Mouse (Mus musculus): ENCODE results near the gene Hpcal1.
"Not testable (repeated sequence)": the region's sequence is repeated elsewhere in the genome, so short reads cannot be mapped to it uniquely, and the experiment has no call there.

Gene Hpcal1

GRCm38 (mm10) chr12:17740226-17740625 is 49.6 kb downstream of the Hpcal1 start:
- DNase-seq (ENCODE audit: low spot score), result no peak

GRCm38 (mm10) chr12:17741637-17742364 is 51.1 kb downstream of the Hpcal1 start:
- DNase-seq (ENCODE audit: low spot score), result no peak

- no peak for DNase-seq (ENCODE audit: low spot score)
Measured at GRCm38 (mm10) chr12:17742571-17743321, 52.1 kb downstream of the Hpcal1 start.

GRCm38 (mm10) chr12:17745431-17745830 is 54.8 kb downstream of the Hpcal1 start:
- DNase-seq (ENCODE audit: low spot score), result no peak

GRCm38 (mm10) chr12:17746725-17747124 is 56.1 kb downstream of the Hpcal1 start:
- DNase-seq (ENCODE audit: low spot score), result peak; percentile 67

- DNase-seq (ENCODE audit: low spot score), result no peak
Measured at GRCm38 (mm10) chr12:17747191-17748154, 56.8 kb downstream of the Hpcal1 start.

GRCm38 (mm10) chr12:17748155-17748529 is 57.5 kb downstream of the Hpcal1 start:
- no peak for DNase-seq (ENCODE audit: low spot score)

- DNase-seq (ENCODE audit: low spot score), result no peak
Measured at GRCm38 (mm10) chr12:17749784-17750183, 59.1 kb downstream of the Hpcal1 start.

- no peak for DNase-seq (ENCODE audit: low spot score)
Measured at GRCm38 (mm10) chr12:17750500-17750899, 59.8 kb downstream of the Hpcal1 start.

- DNase-seq (ENCODE audit: low spot score), result no peak
Measured at GRCm38 (mm10) chr12:17752828-17753227, 62.2 kb downstream of the Hpcal1 start.

- DNase-seq (ENCODE audit: low spot score), result no peak
Measured at GRCm38 (mm10) chr12:17754771-17755170, 64.1 kb downstream of the Hpcal1 start.

- no peak for DNase-seq (ENCODE audit: low spot score)
Measured at GRCm38 (mm10) chr12:17756891-17757290, 66.2 kb downstream of the Hpcal1 start.

- no peak for DNase-seq (ENCODE audit: low spot score)
Measured at GRCm38 (mm10) chr12:17762286-17762933, 71.8 kb downstream of the Hpcal1 start.

- no peak for DNase-seq (ENCODE audit: low spot score)
Measured at GRCm38 (mm10) chr12:17763054-17763453, 72.4 kb downstream of the Hpcal1 start.

GRCm38 (mm10) chr12:17764005-17764404 is 73.3 kb downstream of the Hpcal1 start:
- DNase-seq (ENCODE audit: low spot score), result peak; percentile 49

- not testable (repeated sequence) for DNase-seq (ENCODE audit: low spot score)
Measured at GRCm38 (mm10) chr12:17767567-17767966, 76.9 kb downstream of the Hpcal1 start.

- DNase-seq (ENCODE audit: low spot score), result no peak
Measured at GRCm38 (mm10) chr12:17769476-17770172, 79.0 kb downstream of the Hpcal1 start.

- DNase-seq (ENCODE audit: low spot score), result no peak
Measured at GRCm38 (mm10) chr12:17770538-17770937, 79.9 kb downstream of the Hpcal1 start.

- DNase-seq (ENCODE audit: low spot score), result not testable (repeated sequence)
Measured at GRCm38 (mm10) chr12:17773721-17774120, 83.1 kb downstream of the Hpcal1 start.

GRCm38 (mm10) chr12:17774842-17775241 is 84.2 kb downstream of the Hpcal1 start:
- DNase-seq (ENCODE audit: low spot score), result not testable (repeated sequence)

- DNase-seq (ENCODE audit: low spot score), result peak; percentile 79
Measured at GRCm38 (mm10) chr12:17778320-17778719, 87.7 kb downstream of the Hpcal1 start.

Data from embryo, embryonic 10 days (tissue).